Mouse (Mus musculus): ENCODE measurements around the gene Mks1. TPM values are rescaled to one million over a fixed set of nuclear protein-coding genes. Genes with fewer than 3 reads are reported as not detected.

Gene Mks1
- polyA plus RNA-seq, 1 experiment, result 10.0 TPM

GRCm38 (mm10) chr11:87870096-87870495, 17.1 kb downstream of the Mks1 start:
- no peak for TF ChIP-seq POLR2A (IDR thresholded peaks at IDR 0.05; ENCODE audit: borderline replicate concordance, extremely low read depth, low read depth, low read length)
- WGBS, result 72% methylated on average over 2 of the region's 2 CpGs
- no peak for DNase-seq

GRCm38 (mm10) chr11:87871766-87872165, 18.8 kb downstream of the Mks1 start:
- 31% methylated on average over 8 of the region's 8 CpGs for WGBS
- TF ChIP-seq CTCF (IDR thresholded peaks at IDR 0.05; ENCODE audit: insufficient read depth, low read length) (no peak), POLR2A (IDR thresholded peaks at IDR 0.05; ENCODE audit: borderline replicate concordance, extremely low read depth, low read depth, low read length) (no peak)
- H3K4me3 ChIP-seq (replicated peaks; ENCODE audit: extremely low read depth, low read depth, low read length), result no peak overlapping the region

More at GRCm38 (mm10) chr11:87870096-87870495, 17.1 kb downstream of the Mks1 start:
- Histone ChIP-seq H3K4me3 (replicated peaks; ENCODE audit: extremely low read depth, low read depth, low read length) (no peak overlapping the region), H3K4me1 (ENCODE audit: control insufficient read depth, insufficient read depth, low read length) (no peaks in the 10 kb centered on the region)

GRCm38 (mm10) chr11:87875436-87875835, 22.4 kb downstream of the Mks1 start, which contains the start of gene Epx:
Gene Epx, minus strand, starts transcription at chr11:87875536.
- no peak within 1 kb of the TSS for H3K4me3 ChIP-seq (replicated peaks; ENCODE audit: extremely low read depth, low read depth, low read length)
- TF ChIP-seq CTCF (IDR thresholded peaks at IDR 0.05; ENCODE audit: insufficient read depth, low read length), result no peak
- TF ChIP-seq POLR2A (IDR thresholded peaks at IDR 0.05; ENCODE audit: borderline replicate concordance, extremely low read depth, low read depth, low read length), result no peak
- DNase-seq, result no peak
- 75% methylated on average over 6 of the region's 6 CpGs for WGBS
- H3K4me1 ChIP-seq (ENCODE audit: control insufficient read depth, insufficient read depth, low read length), result no peaks in the 10 kb centered on the region

More at GRCm38 (mm10) chr11:87871766-87872165, 18.8 kb downstream of the Mks1 start:
- DNase-seq, result no peak
- H3K4me1 ChIP-seq (ENCODE audit: control insufficient read depth, insufficient read depth, low read length), result no peaks in the 10 kb centered on the region

GRCm38 (mm10) chr11:87879826-87880225, 26.8 kb downstream of the Mks1 start:
- no peak for DNase-seq
- TF ChIP-seq POLR2A (IDR thresholded peaks at IDR 0.05; ENCODE audit: borderline replicate concordance, extremely low read depth, low read depth, low read length), result no peak
- no peak for TF ChIP-seq CTCF (IDR thresholded peaks at IDR 0.05; ENCODE audit: insufficient read depth, low read length)
- Histone ChIP-seq H3K4me1 (ENCODE audit: control insufficient read depth, insufficient read depth, low read length) (no peaks in the 10 kb centered on the region), H3K4me3 (replicated peaks; ENCODE audit: extremely low read depth, low read depth, low read length) (no peak overlapping the region)
- 63% methylated on average over 9 of the region's 9 CpGs for WGBS

- 55% methylated on average over 4 of the region's 4 CpGs for WGBS
- Histone ChIP-seq H3K4me3 (replicated peaks; ENCODE audit: extremely low read depth, low read depth, low read length) (no peak overlapping the region), H3K4me1 (ENCODE audit: control insufficient read depth, insufficient read depth, low read length) (no peaks in the 10 kb centered on the region)
- no peak for DNase-seq
- TF ChIP-seq CTCF (IDR thresholded peaks at IDR 0.05; ENCODE audit: insufficient read depth, low read length) (no peak), POLR2A (IDR thresholded peaks at IDR 0.05; ENCODE audit: borderline replicate concordance, extremely low read depth, low read depth, low read length) (no peak)
Observed at GRCm38 (mm10) chr11:87881714-87882113, 28.7 kb downstream of the Mks1 start.

- no peak for DNase-seq
- TF ChIP-seq CTCF (IDR thresholded peaks at IDR 0.05; ENCODE audit: insufficient read depth, low read length) (no peak), POLR2A (IDR thresholded peaks at IDR 0.05; ENCODE audit: borderline replicate concordance, extremely low read depth, low read depth, low read length) (no peak)
- Histone ChIP-seq H3K4me3 (replicated peaks; ENCODE audit: extremely low read depth, low read depth, low read length) (no peak overlapping the region), H3K4me1 (ENCODE audit: control insufficient read depth, insufficient read depth, low read length) (no peaks in the 10 kb centered on the region)
- 38% methylated on average over 5 of the region's 5 CpGs for WGBS
Observed at GRCm38 (mm10) chr11:87883493-87883892, 30.5 kb downstream of the Mks1 start.

GRCm38 (mm10) chr11:87884856-87885255, 31.8 kb downstream of the Mks1 start:
- DNase-seq, result no peak
- 72% methylated on average over 5 of the region's 5 CpGs for WGBS

GRCm38 (mm10) chr11:87892168-87892567, 39.2 kb downstream of the Mks1 start, which contains the start of gene Olfr462:
Gene Olfr462, minus strand, starts transcription at chr11:87892268.
- H3K4me3 ChIP-seq (replicated peaks; ENCODE audit: extremely low read depth, low read depth, low read length), result no peak within 1 kb of the TSS
- 91% methylated on average over 6 of the region's 6 CpGs for WGBS
- H3K4me1 ChIP-seq (ENCODE audit: control insufficient read depth, insufficient read depth, low read length), result no peaks in the 10 kb centered on the region

More at GRCm38 (mm10) chr11:87884856-87885255, 31.8 kb downstream of the Mks1 start:
- no peaks in the 10 kb centered on the region for H3K4me1 ChIP-seq (ENCODE audit: control insufficient read depth, insufficient read depth, low read length)
- no peak for TF ChIP-seq POLR2A (IDR thresholded peaks at IDR 0.05; ENCODE audit: borderline replicate concordance, extremely low read depth, low read depth, low read length)
- H3K4me3 ChIP-seq (replicated peaks; ENCODE audit: extremely low read depth, low read depth, low read length), result no peak overlapping the region

GRCm38 (mm10) chr11:87897287-87897686, 44.3 kb downstream of the Mks1 start, which contains the start of gene Olfr463:
Gene Olfr463, minus strand, starts transcription at chr11:87897387.
- Histone ChIP-seq H3K4me3 (replicated peaks; ENCODE audit: extremely low read depth, low read depth, low read length) (no peak within 1 kb of the TSS), H3K4me1 (ENCODE audit: control insufficient read depth, insufficient read depth, low read length) (no peaks in the 10 kb centered on the region)
- no peak for DNase-seq
- TF ChIP-seq POLR2A (IDR thresholded peaks at IDR 0.05; ENCODE audit: borderline replicate concordance, extremely low read depth, low read depth, low read length) (no peak), CTCF (IDR thresholded peaks at IDR 0.05; ENCODE audit: insufficient read depth, low read length) (no peak)

More at GRCm38 (mm10) chr11:87892168-87892567, 39.2 kb downstream of the Mks1 start, which contains the start of gene Olfr462:
- TF ChIP-seq CTCF (IDR thresholded peaks at IDR 0.05; ENCODE audit: insufficient read depth, low read length) (no peak), POLR2A (IDR thresholded peaks at IDR 0.05; ENCODE audit: borderline replicate concordance, extremely low read depth, low read depth, low read length) (no peak)
- no peak for DNase-seq

GRCm38 (mm10) chr11:87904331-87904730, 51.3 kb downstream of the Mks1 start:
- TF ChIP-seq CTCF (IDR thresholded peaks at IDR 0.05; ENCODE audit: insufficient read depth, low read length) (no peak), POLR2A (IDR thresholded peaks at IDR 0.05; ENCODE audit: borderline replicate concordance, extremely low read depth, low read depth, low read length) (no peak)
- 65% methylated on average over 3 of the region's 3 CpGs for WGBS
- no peaks in the 10 kb centered on the region for H3K4me1 ChIP-seq (ENCODE audit: control insufficient read depth, insufficient read depth, low read length)

More at GRCm38 (mm10) chr11:87904331-87904730, 51.3 kb downstream of the Mks1 start:
- H3K4me3 ChIP-seq (replicated peaks; ENCODE audit: extremely low read depth, low read depth, low read length), result no peak overlapping the region
- DNase-seq, result no peak

Other genes with a start within 250 kb of the Mks1 start
- gene Hsf5, start 236.1 kb upstream of the Mks1 start, polyA plus RNA-seq (2012; rRNA removed), result 0.02 TPM in 1 of 2 replicates, not detected in the other
- 10.5 and 12.6 TPM in 2 replicates for gene Rnf43, start 190.5 kb upstream of the Mks1 start, polyA plus RNA-seq (2012; rRNA removed)
- 44.7 and 73.4 TPM in 2 replicates for gene Supt4a, start 115.7 kb upstream of the Mks1 start, polyA plus RNA-seq (2012; rRNA removed)
- 5.8 TPM in 2 replicates for gene Tspoap1, start 92.7 kb upstream of the Mks1 start, polyA plus RNA-seq (2012; rRNA removed)
- gene Mpo, start 59.6 kb upstream of the Mks1 start, polyA plus RNA-seq (2012; rRNA removed), result 0.11 and 0.60 TPM in 2 replicates
- 0.85 TPM in 1 of 2 replicates, not detected in the other for gene Lpo, start 24.9 kb upstream of the Mks1 start, polyA plus RNA-seq (2012; rRNA removed)
- 0.24 TPM in 1 of 2 replicates, not detected in the other for gene Epx, start 22.3 kb downstream of the Mks1 start, polyA plus RNA-seq (2012; rRNA removed)
- gene Olfr462, start 39.1 kb downstream of the Mks1 start, polyA plus RNA-seq (2012; rRNA removed), result not detected in 2 replicates
- not detected in 2 replicates for gene Olfr463, start 44.2 kb downstream of the Mks1 start, polyA plus RNA-seq (2012; rRNA removed)
- 0.34 and 0.53 TPM in 2 replicates for gene Olfr464, start 67.8 kb downstream of the Mks1 start, polyA plus RNA-seq (2012; rRNA removed)
- 91.2 and 105 TPM in 2 replicates for gene Dynll2, start 134.3 kb downstream of the Mks1 start, polyA plus RNA-seq (2012; rRNA removed)
- gene Srsf1, start 194.2 kb downstream of the Mks1 start, polyA plus RNA-seq (2012; rRNA removed), result 76.5 and 93.4 TPM in 2 replicates
- gene Vezf1, start 215.1 kb downstream of the Mks1 start, polyA plus RNA-seq (2012; rRNA removed), result 22.4 and 26.5 TPM in 2 replicates
- 40.7 and 42.9 TPM in 2 replicates for gene Cuedc1, start 244.8 kb downstream of the Mks1 start, polyA plus RNA-seq (2012; rRNA removed)